Mouse (Mus musculus): ENCODE results near the gene Raf1. TPM values are rescaled to one million over a fixed set of nuclear protein-coding genes. Genes with fewer than 3 reads are reported as not detected.

Raf1 gene
- 100 to 1,000 TPM; 212 to 220 TPM for total RNA-seq (2023)

GRCm38 (mm10) chr6:115676452-115677128 lies at the start of gene Raf1:
Gene Raf1, minus strand, starts transcription at chr6:115676635.

GRCm38 (mm10) chr6:115601715-115602523 lies 74.5 kb downstream of the Raf1 start, which contains the start of gene Mkrn2:
Gene Mkrn2, plus strand, starts transcription at chr6:115601902.

GRCm38 (mm10) chr6:115592458-115592857 lies 84.0 kb downstream of the Raf1 start, which contains the start of gene Mkrn2os:
Gene Mkrn2os, minus strand, starts transcription at chr6:115592576.

Other genes with a start within 250 kb of the Raf1 start
- 1 to 10 TPM; 3.1 to 3.6 TPM for gene Tsen2, start 132.0 kb downstream of the Raf1 start, total RNA-seq (2023)
- gene Mkrn2os, start 84.1 kb downstream of the Raf1 start, total RNA-seq (2023), result not detected
- gene Mkrn2, start 74.7 kb downstream of the Raf1 start, total RNA-seq (2023), result 10 to 100 TPM; 19.2 to 20.1 TPM
- not detected for gene Tmem40, start 85.8 kb upstream of the Raf1 start, total RNA-seq (2023)
- under 1 TPM in 1 of 2 experiments, not detected in 1; 0.12 TPM for gene Cand2, start 97.9 kb upstream of the Raf1 start, total RNA-seq (2023)
- 1,000 to 10,000 TPM; 1,643 to 1,718 TPM for gene Rpl32, start 132.1 kb upstream of the Raf1 start, total RNA-seq (2023)
- gene Efcab12, start 161.8 kb upstream of the Raf1 start, total RNA-seq (2023), result not detected
- 1 to 10 TPM; 7.9 to 8.5 TPM for gene Mbd4, start 176.7 kb upstream of the Raf1 start, total RNA-seq (2023)
- 1 to 10 TPM; 3.3 to 7.1 TPM for gene Ift122, start 176.8 kb upstream of the Raf1 start, total RNA-seq (2023)

Measured in monocyte, adult 59 days (primary cell).